Mouse (Mus musculus) liver, embryonic 12.5 days (tissue): ENCODE results near the gene D630003M21Rik. TPM values are rescaled to one million over a fixed set of nuclear protein-coding genes. Genes with fewer than 3 reads are reported as not detected.

Experiments
- ATAC-seq: fragments of 200-750 bp; cut with Nextera tagmentation; 2 replicates; pipeline ENCODE4 v1.8.0; 2017; ENCODE audit warnings: moderate number of reproducible peaks, mild to moderate bottlenecking, moderate library complexity
- H3K27ac ChIP-seq: fragments of 300-500 bp; sonication (generic); 2 replicates; pipeline ENCODE4 v1.5.1; 2016; ENCODE audit warnings: mild to moderate bottlenecking
- H3K27me3 ChIP-seq: fragments of 300-500 bp; sonication (generic); replicated peaks from 2 replicates; pipeline ENCODE4 v1.6.1; 2016; ENCODE audit warnings: mild to moderate bottlenecking, moderate library complexity
- H3K36me3 ChIP-seq: fragments of 300-500 bp; sonication (generic); 2 replicates; pipeline ENCODE4 v1.6.1; 2016; ENCODE audit warnings: mild to moderate bottlenecking, moderate library complexity
- H3K4me1 ChIP-seq: fragments of 300-500 bp; sonication (generic); 2 replicates; pipeline ENCODE4 v1.6.1; 2016
- H3K4me2 ChIP-seq: fragments of 300-500 bp; sonication (generic); 2 replicates; pipeline ENCODE4 v1.6.1; 2016; ENCODE audit warnings: mild to moderate bottlenecking, moderate library complexity
- H3K4me3 ChIP-seq: fragments of 300-500 bp; sonication (generic); 2 replicates; pipeline ENCODE4 v1.5.1; 2016; ENCODE audit warnings: mild to moderate bottlenecking, moderate library complexity
- H3K9ac ChIP-seq: fragments of 300-500 bp; sonication (generic); 2 replicates; pipeline ENCODE4 v1.6.1; 2016; ENCODE audit warnings: mild to moderate bottlenecking, moderate library complexity
- H3K9me3 ChIP-seq: fragments of 300-500 bp; sonication (generic); replicated peaks from 2 replicates; pipeline ENCODE4 v1.6.1; 2016; ENCODE audit warnings: mild to moderate bottlenecking, moderate library complexity
- WGBS: fragments of 180-500 bp; shearing (Covaris S2); methylation state at CpG from one replicate; pipeline ENCODE4 v1.1.7; 2016; ENCODE audit not compliant: insufficient replicate concordance; 5-methylcytosine and 5-hydroxymethylcytosine counted together
- polyA plus RNA-seq: library from polyadenylated mRNA; unstranded; fragments of >200 nt; fragmentation: Nextera tagmentation; extraction: Ambion mirVana; gene quantifications from 2 replicates; pipeline ENCODE4 v1.2.1, GENCODE M21; 2016

D630003M21Rik gene
- polyA plus RNA-seq, 1 experiment from 2014 or later: 0.39 TPM

GRCm38 (mm10) chr2:158174958-158175357, 54.1 kb downstream of the D630003M21Rik start:
- peak; percentile 36; the same call in 1 of the 2 replicates for ATAC-seq
- Histone ChIP-seq H3K27me3 (peaks cover 74% of the 10 kb centered on the region), H3K36me3 (no peaks in the 10 kb centered on the region), H3K4me3 (no peak overlapping the region), H3K27ac (peak overlapping the region; percentile 69), H3K9ac (no peak overlapping the region), H3K9me3 (no peaks in the 10 kb centered on the region), H3K4me2 (0 out of 2 replicates have a peak overlapping the region, but pooled peaks have one; percentile 13), H3K4me1 (peaks cover 52% of the 10 kb centered on the region)
- 54% methylated on average over 15 of the region's 15 CpGs for WGBS

GRCm38 (mm10) chr2:158174438-158174837, 54.6 kb downstream of the D630003M21Rik start:
- Histone ChIP-seq H3K4me2 (no peak overlapping the region), H3K4me3 (no peak overlapping the region), H3K36me3 (no peaks in the 10 kb centered on the region), H3K9me3 (no peaks in the 10 kb centered on the region), H3K27me3 (peaks cover 73% of the 10 kb centered on the region), H3K9ac (no peak overlapping the region), H3K4me1 (peaks cover 49% of the 10 kb centered on the region), H3K27ac (no peak overlapping the region; the same call in 1 of the 2 replicates)
- no peak for ATAC-seq
- 30% methylated on average over 5 of the region's 5 CpGs for WGBS

- peaks cover 44% of the 10 kb centered on the region for H3K27me3 ChIP-seq
- no peak overlapping the region for H3K27ac ChIP-seq
- H3K4me2 ChIP-seq: no peak overlapping the region
- H3K36me3 ChIP-seq: no peaks in the 10 kb centered on the region
- WGBS: 60% methylated on average over 2 of the region's 2 CpGs
- ATAC-seq: no peak
- H3K4me3 ChIP-seq: no peak overlapping the region
- H3K4me1 ChIP-seq: peaks cover 29% of the 10 kb centered on the region
- H3K9me3 ChIP-seq: no peaks in the 10 kb centered on the region
- H3K9ac ChIP-seq: no peak overlapping the region
These were observed 58.6 kb downstream of the D630003M21Rik start for GRCm38 (mm10) chr2:158170394-158170793.

- WGBS: 60% methylated on average over 7 of the region's 7 CpGs
- no peak for ATAC-seq
- H3K4me1 ChIP-seq: peaks cover 23% of the 10 kb centered on the region
- H3K4me3 ChIP-seq: no peak overlapping the region
- peaks cover 38% of the 10 kb centered on the region for H3K27me3 ChIP-seq
- H3K4me2 ChIP-seq: no peak overlapping the region
- H3K36me3 ChIP-seq: no peaks in the 10 kb centered on the region
- H3K9me3 ChIP-seq: no peaks in the 10 kb centered on the region
- H3K27ac ChIP-seq: no peak overlapping the region
- H3K9ac ChIP-seq: no peak overlapping the region
These were observed 59.3 kb downstream of the D630003M21Rik start for GRCm38 (mm10) chr2:158169771-158170170.

- Histone ChIP-seq H3K4me3 (no peak overlapping the region), H3K27me3 (peaks cover 34% of the 10 kb centered on the region), H3K4me2 (no peak overlapping the region), H3K9ac (no peak overlapping the region), H3K9me3 (no peaks in the 10 kb centered on the region), H3K27ac (no peak overlapping the region), H3K36me3 (no peaks in the 10 kb centered on the region), H3K4me1 (peaks cover 19% of the 10 kb centered on the region)
- ATAC-seq: no peak
- WGBS: 64% methylated on average over 6 of the region's 6 CpGs
These were observed 59.7 kb downstream of the D630003M21Rik start for GRCm38 (mm10) chr2:158169351-158169750.

GRCm38 (mm10) chr2:158168741-158169211, 60.2 kb downstream of the D630003M21Rik start:
- H3K27ac ChIP-seq: no peak overlapping the region
- peaks cover 28% of the 10 kb centered on the region for H3K27me3 ChIP-seq
- H3K4me3 ChIP-seq: no peak overlapping the region
- no peak; the same call in 1 of the 2 replicates for ATAC-seq
- WGBS: 67% methylated on average over 8 of the region's 8 CpGs
- H3K36me3 ChIP-seq: no peaks in the 10 kb centered on the region
- no peak overlapping the region for H3K4me2 ChIP-seq
- H3K9me3 ChIP-seq: no peaks in the 10 kb centered on the region
- H3K4me1 ChIP-seq: peaks cover 16% of the 10 kb centered on the region; the same call in 1 of the 2 replicates
- no peak overlapping the region for H3K9ac ChIP-seq

GRCm38 (mm10) chr2:158167496-158168205, 61.4 kb downstream of the D630003M21Rik start:
- no peak for ATAC-seq
- H3K4me3 ChIP-seq: no peak overlapping the region
- H3K9ac ChIP-seq: no peak overlapping the region
- H3K4me2 ChIP-seq: no peak overlapping the region
- no peaks in the 10 kb centered on the region for H3K36me3 ChIP-seq
- 41% methylated on average over 9 of the region's 9 CpGs for WGBS
- peaks cover 21% of the 10 kb centered on the region for H3K27me3 ChIP-seq
- H3K9me3 ChIP-seq: no peaks in the 10 kb centered on the region
- H3K27ac ChIP-seq: no peak overlapping the region
- H3K4me1 ChIP-seq: peaks cover 18% of the 10 kb centered on the region; the same call in 1 of the 2 replicates

GRCm38 (mm10) chr2:158166628-158167027, 62.4 kb downstream of the D630003M21Rik start:
- Histone ChIP-seq H3K4me1 (peaks cover 25% of the 10 kb centered on the region), H3K27me3 (peaks cover 21% of the 10 kb centered on the region), H3K36me3 (no peaks in the 10 kb centered on the region), H3K9me3 (no peaks in the 10 kb centered on the region), H3K4me2 (peak overlapping the region; percentile 28; the same call in 1 of the 2 replicates), H3K27ac (no peak overlapping the region), H3K9ac (no peak overlapping the region), H3K4me3 (no peak overlapping the region)
- ATAC-seq: 0 out of 2 replicates have a peak, but pooled peaks have one; percentile 40
- 31% methylated on average over 7 of the region's 7 CpGs for WGBS

GRCm38 (mm10) chr2:158165776-158166175, 63.2 kb downstream of the D630003M21Rik start:
- Histone ChIP-seq H3K27me3 (peaks cover 19% of the 10 kb centered on the region), H3K9ac (no peak overlapping the region), H3K27ac (no peak overlapping the region), H3K4me1 (peaks cover 33% of the 10 kb centered on the region), H3K9me3 (no peaks in the 10 kb centered on the region), H3K4me3 (no peak overlapping the region), H3K36me3 (no peaks in the 10 kb centered on the region), H3K4me2 (no peak overlapping the region)
- 66% methylated on average over 4 of the region's 4 CpGs for WGBS
- ATAC-seq: no peak

- Histone ChIP-seq H3K27ac (no peak overlapping the region), H3K4me3 (no peak overlapping the region), H3K27me3 (no peaks in the 10 kb centered on the region), H3K4me1 (peaks cover 51% of the 10 kb centered on the region), H3K36me3 (no peaks in the 10 kb centered on the region), H3K4me2 (no peak overlapping the region), H3K9ac (no peak overlapping the region), H3K9me3 (no peaks in the 10 kb centered on the region)
- no peak for ATAC-seq
- WGBS: 38% methylated on average over 6 of the region's 6 CpGs
These were observed 66.0 kb downstream of the D630003M21Rik start for GRCm38 (mm10) chr2:158163034-158163433.

- Histone ChIP-seq H3K4me2 (no peak overlapping the region), H3K9me3 (no peaks in the 10 kb centered on the region), H3K27me3 (no peaks in the 10 kb centered on the region), H3K4me3 (no peak overlapping the region), H3K36me3 (no peaks in the 10 kb centered on the region), H3K27ac (no peak overlapping the region), H3K4me1 (peaks cover 43% of the 10 kb centered on the region), H3K9ac (no peak overlapping the region)
- 67% methylated on average over 6 of the region's 6 CpGs for WGBS
- ATAC-seq: 0 out of 2 replicates have a peak, but pooled peaks have one; percentile 17
These were observed 67.3 kb downstream of the D630003M21Rik start for GRCm38 (mm10) chr2:158161761-158162160.
